Mouse (Mus musculus) right cerebral cortex, postnatal 14 days (tissue): Measurements from ENCODE around the gene Pdhx.
A peak's percentile ranks its signal among the peaks of the same experiment; 100 is the strongest.

Experiments
- DNase-seq: peaks from one replicate; pipeline ENCODE4 v3.0.0; 2022

Pdhx gene

DNA sequence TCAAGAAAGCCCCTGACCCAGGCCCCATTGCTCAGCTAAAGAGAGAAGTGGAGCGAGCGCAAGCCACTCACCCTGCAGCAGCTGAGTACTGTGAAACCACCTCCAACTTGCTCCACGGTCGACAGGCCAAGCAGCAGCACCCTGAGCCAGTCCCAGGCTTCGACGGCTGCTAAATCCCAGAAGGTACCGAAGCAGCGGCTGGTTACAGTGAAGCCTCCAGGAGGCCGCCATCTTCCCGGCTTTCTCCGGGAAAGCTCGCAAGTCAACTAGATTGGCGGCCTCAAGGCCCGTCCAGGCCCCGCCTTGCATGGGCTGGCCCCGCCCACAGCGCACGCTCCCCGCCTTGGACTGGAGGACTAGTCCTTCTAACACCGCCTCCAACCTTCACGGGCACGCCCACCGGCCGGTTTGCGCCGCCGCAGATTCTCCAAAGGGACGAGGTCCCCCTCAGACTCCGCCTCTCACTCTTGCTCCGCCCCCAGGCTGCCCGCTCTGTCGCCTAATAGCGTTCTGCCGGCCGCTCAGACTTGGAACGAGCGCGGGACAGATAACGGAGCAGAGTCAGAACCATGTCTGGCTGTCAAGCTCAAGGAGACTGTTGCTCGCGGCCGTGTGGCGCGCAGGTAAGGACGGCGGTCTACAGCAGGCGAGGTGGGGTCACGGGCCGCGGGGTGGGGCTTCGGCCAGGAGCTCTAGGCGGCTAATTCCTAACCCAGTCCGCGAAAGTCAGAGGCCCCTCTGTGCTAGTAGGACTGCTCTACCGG, at the start of gene Pdhx, which contains the start of gene Apip:
TSS of gene Pdhx (minus strand) at position 295 of the 764 bp plus-strand sequence.
TSS of gene Apip (plus strand) at position 457 of the 764 bp plus-strand sequence.
- peak; percentile 100 for DNase-seq

DNA sequence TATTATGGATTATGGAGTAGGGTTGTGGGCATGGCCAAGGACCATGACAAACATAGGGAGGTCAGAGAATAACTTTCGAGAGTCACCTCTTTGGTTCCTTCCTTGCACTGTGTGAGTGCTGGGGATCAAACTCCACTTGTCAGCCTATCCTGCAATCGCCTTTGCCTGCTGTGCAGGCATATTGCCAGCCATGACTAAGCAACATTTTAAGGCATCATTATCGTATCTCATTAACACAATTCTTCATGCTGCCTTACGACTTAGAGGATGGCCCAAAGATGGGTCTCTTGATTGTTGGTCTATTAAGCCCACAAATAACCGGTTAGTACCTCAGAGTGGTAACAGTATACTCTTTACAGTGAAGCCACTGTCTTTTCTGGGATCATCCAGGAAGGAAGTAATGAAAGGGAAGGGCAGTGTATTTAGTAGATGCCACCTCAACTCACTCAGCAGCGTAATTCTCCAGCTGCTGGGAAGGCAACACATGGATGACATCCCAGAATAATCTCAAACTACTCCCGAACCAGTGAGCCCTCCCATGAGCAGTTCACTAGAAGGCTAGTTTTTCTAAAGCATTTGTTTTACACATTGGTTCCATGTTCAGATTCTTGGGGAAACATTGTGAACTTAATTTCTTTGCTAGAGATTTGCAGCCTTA, 46.0 kb upstream of the Pdhx start:
- no peak for DNase-seq

DNA sequence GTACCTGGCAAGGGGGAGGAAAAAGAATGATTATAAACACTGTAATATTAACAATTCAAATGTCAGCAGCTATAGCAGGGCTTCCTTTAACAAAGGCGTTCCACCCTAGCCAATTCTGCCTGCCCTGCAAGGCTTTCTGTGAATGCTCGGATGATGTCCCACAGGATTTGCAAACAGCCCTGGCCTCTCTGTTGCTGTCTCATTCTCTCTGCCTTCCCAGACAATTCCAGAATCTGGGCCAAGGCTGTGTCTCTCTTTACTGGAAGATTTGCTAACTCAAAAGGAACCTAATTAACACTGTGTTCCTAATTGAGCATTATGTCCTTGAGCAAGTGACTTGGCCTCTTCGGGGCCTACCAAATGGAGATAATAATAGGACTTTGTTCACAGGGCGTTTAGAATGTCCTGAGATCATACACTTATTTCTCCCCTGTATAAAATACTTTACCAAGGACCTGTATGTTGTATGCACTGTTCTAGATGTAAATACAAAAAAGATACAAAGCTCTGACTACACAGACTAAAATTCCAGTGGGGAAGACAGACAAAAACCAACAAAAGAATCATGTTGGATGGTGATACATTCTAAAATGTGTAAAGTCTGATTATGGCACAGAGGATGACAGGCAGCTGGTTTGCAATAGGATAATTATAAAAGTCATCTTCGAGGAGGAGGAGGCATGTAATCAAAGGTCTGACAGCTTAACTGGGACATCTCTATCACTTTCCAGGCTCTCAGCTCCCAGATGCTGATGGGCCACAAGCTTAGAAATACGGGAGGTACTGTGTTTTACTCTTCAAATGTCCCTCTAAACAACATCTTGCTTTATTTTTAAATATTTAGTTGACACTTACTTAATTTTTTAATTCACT, 45.2 kb upstream of the Pdhx start:
- DNase-seq: no peak

DNA sequence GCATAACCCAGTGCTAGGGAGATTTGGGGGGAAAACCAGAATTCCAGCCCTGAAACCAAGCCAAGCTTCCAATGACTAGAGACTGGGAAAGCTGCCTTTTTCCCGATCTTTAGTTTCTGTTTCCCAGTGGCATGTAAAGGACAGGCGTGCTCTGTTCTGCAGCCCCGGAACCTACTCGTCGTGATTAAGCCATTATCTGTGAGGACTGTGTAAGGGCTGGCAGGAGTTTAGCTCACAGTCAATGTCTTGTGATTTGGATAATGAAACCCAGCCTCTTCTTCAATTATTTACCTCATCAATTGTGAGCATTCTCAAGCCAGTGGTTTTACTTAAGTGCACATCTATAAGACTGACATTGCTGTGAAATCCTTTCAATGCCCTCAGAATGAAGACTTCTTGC, 43.9 kb upstream of the Pdhx start:
- DNase-seq: no peak

DNA sequence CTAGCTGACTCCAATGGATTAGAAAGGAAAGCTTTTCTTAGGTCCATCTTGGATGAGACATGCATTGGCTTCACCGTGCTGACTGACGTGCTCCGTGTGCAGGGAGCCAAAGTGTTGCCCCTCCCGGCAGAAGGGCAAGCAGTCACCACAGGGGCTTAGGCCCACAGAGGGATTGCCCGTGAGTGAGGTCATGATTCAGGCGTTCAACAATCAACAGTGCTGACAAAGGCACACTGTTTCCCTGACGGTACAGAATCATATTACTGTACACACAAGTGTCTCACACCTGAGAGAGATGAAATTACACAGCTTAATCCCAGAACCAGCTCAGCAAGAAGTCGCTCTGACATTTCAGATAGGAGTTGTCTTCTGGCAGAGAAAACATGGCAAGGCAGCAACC, 38.4 kb upstream of the Pdhx start:
- DNase-seq: no peak

DNA sequence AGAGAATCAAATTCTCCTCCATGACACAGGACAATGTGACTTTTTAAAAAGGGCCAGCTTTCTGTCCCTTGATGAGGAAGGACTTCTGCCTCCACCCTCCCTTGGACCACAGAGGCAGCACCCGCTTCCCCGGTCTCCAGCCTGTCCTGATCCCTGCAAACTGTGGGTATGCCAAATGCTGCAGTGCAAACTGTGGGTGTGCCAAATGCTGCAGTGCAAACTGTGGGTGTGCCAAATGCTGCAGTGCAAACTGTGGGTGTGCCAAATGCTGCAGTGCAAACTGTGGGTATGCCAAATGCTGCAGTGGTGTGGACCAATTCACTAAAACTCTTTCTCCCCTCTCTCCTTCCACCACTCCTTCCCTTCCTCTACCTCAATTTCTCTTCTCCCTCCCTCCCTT, 32.9 kb upstream of the Pdhx start:
- no peak for DNase-seq

DNA sequence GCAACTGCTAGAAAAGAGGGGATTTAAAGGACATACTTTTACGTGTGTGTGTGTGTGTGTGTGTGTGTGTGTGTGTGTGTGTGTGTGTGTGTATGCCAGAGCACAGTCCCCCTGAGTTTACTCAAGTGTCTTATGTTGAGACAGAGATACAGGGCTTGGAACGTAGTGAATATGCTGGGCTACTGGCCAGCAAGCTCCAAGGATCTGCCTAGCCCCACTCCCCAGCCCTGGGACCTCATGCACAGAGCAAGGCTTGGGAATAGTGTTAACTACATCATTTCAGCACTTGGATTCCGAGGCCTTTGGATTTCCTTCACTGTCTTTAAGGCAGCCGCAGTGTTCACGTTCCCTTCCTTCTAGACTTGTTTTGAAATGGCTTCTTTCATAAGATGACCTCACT, 29.3 kb upstream of the Pdhx start:
- DNase-seq: no peak

DNA sequence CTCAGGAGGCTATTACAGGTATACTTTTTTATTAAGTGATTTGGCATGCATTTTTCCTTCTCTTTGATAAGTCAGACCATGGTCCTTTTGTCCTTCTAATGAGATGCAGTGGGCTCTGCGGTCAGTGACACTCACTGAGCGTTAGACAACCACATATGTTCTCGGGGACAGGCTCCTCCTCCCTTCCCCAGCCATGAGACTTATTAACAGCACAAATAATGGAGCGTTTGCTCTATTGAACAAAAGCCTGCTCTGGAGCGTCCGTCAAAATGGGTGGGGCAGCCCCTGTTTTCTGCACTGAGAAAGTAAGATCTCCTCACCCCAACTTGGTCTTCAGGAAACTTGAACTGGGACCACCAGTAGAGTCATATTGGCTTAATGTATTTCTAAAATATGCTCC, 16.2 kb upstream of the Pdhx start:
- no peak for DNase-seq

DNA sequence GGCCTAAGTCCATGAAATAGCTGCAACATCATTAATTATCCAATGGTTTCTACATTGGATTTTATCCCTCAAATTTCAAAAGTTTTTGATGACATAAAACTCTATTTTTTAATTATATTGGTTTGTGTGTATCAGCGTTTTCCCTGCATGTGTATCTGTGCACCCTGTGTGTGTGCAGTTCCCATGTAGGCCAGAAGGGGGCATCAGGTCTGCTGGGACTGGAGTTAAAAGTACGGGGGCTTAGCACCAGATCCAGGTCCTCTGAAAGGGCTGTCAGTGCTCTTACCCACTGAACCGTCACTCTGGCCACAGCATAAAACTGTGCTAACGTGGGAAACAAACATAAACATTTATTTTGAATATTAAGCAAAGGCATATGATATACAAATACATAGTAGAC, 14.8 kb upstream of the Pdhx start:
- no peak for DNase-seq

DNA sequence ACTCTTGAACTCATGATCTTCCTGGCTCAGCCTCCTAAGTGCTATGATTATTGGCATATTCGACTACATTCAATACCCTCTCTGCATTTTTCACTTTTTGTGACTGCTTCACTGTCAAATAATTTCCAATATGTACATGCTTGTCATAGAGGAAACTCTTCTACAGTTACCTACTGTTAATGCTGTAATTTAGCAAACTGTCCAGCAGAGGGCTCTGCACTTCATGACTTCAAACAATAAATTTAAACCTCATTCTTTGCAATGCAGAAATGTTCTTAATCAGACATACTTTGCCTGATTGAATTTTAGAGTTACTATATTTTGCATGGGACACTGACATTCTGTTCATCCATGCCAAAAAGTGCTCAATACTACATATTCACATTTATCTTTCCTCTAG, 13.1 kb upstream of the Pdhx start:
- no peak for DNase-seq

DNA sequence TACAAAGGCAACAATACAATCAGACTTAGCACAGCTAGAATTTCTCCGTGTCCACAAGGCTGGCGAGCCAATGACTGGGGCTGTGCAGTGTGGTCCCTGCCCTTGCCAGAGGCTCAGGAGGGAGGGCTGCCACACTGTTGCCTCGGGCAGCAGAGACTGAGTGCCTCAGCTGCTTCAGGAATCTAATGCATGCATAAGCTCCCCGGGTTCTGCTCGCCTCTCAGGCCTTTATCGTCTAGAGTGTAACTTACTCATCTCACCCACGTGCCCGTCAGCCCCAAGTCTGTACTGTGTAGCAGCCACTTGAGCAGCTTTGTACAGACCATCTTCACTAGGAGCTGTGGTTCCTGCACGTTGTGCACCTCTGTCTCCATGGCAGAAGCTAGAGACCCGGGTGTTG, 12.3 kb upstream of the Pdhx start:
- DNase-seq: no peak

DNA sequence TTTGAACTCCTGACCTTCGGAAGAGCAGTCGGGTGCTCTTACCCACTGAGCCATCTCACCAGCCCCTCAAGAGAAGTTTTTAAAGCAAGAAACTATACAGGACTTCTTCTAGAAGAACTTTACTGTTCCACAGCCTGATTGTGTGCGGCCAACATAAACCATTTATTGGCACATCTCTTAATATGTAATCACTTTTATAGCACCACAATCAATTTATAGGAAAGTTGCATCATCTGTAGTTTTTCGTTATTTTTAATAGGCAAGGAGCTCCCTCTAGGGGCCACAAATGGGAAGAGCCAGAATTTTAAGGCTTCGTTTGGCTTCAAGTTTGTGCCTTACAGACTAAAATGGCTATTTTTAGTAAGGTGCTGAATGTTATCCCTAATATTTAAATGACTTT, 11.1 kb upstream of the Pdhx start:
- DNase-seq: no peak

DNA sequence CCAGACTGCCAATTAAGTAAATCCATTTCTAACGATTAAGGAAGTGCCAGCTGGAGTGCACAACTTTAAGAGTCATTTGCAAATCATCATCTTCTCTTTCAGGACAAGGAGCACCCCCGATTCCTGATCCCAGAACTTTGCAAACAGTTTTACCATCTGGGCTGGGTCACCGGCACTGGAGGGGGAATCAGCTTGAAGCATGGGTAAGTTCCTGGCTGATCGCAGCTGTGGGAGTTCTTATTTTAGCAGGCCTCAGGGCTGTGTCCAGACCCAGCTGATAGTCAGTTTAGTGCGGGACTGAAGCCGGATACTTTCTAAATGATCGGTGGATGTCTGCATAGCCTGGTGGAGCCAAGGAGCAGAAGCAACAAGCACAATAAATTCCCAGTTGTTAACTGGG, 9.5 kb upstream of the Pdhx start:
- no peak for DNase-seq

DNA sequence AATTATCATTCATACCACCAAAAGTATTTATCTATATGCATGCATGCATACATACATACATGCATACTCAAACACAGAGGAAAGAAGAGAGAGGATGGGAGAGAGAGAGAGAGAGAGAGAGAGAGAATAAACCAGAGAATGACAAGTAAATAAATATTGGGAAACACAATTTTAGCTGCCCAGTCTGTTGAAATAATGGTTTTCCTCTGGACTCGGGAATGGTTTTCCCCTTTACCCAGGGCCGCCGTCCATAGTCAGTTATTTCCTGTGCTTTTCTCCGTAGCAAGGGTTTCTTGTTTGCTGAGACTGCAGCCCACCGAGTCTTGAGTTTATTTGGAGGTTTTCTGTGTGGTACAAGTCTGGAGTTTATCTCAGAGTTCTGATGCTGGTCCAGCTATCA, 8.4 kb upstream of the Pdhx start:
- no peak for DNase-seq

DNA sequence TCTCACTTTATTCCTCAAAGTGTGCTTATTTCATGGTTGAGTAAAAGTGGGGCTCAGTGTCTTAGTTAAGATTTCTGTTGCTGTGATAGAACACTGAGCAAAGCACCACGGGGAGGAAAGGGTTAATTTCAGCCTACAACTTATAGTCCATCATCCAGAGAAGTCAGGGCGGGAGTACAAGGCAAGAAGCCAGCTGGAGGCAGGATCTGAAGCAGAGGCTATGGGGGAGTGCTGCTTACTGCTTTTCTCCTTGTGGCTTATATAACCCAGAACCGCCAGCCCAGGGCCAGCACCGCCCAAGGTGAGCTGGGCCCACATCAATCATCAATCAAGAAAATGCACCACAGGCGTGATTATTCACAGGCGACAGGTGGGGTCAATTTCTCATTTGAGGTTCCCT, 7.8 kb upstream of the Pdhx start:
- no peak for DNase-seq

DNA sequence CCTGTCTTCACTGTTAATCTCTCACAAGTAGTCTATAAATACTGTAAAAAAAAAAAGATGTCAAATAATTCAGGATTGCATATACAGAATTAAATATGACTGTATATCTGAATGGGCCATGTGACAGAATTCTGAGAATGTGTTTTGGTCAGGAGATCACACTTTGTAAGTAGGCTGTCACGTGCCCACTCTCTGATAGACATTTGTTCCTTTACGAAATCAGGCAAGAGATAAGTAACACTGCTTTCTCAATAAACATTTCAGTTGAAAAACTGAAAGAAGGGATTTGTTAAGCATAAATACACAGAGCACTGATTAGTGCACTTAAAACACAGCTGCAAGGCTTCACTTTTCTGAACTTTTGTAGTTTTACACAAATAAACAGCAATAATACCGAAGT, 2.7 kb downstream of the Pdhx start:
- DNase-seq: no peak

DNA sequence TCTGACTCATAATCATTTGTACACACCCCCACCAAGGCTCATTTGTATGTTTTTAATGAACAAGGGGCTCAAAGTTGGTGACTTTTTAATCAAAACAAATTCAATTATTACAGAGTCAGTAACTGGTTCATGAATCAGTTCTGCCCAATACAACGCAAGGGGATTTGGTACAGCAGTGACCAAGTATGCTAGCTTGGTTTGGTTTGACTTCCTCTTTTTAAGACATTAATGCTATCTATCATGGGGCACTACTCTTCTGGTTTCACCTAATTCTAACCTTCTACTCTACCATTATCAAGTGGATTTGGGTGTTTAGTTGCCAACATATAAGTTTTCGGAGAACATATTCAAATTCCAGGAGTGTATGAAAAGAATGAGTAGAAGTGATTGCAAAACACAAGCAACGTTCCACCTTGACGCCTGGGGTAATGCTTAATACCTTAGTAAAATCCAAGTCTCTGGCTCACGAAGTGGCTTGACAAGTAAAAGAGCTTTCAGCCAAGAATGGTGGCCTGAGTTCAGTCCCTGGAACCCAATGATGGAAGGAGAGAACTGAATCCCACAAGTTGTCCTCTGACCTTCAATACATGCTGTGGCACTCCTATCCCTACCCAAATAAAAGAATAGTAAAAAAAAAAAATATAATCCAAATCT, 3.4 kb downstream of the Pdhx start:
- no peak for DNase-seq

DNA sequence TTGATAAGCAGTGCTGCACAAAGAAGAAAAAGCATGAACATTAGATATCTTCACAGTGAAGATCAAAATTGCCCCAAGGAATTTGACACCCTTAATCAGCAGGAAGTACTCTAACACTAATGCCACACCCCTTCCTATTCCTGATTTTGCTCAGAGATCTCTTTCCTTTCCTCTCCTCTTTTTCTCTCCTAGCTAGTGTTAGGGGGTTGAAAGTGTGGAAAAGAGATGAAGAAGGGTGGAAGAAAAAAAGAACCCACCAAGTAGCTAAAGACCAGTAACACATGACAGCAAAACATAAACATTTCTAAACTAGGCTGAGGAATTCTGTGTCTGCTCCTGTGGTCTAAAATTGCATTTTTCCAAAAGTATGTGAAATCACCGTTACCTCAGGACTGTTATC, 4.7 kb downstream of the Pdhx start:
- no peak for DNase-seq

DNA sequence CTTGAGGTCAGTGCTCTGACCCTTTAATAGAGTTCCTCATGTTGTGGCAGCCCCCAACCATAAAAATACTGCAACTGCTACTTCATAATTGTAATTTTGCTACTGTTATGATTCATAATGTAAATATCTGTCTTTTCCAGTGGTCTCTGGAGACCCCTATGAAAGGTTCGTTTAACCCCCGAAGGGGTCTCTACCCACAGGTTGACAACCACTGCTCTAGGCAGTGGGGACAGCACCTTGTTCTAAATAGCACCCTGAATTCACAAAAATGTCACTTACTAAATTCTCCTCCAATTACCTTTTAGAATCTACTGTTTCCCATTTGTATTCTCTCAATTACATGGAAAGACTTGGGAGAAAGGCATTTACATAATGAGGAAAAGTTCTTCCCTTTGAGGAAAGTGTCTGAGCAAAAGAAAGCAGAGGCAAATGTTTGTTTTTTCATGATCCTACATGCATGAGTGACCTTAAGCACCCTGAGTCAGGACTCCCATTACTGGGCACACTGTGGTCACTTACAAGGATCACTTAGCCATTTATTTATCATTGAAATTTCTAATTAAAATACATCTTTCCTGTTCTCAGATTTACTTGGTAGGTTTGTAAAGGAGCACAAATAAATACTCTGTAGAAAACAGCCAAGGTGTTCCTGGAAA, 5.6 kb downstream of the Pdhx start:
- DNase-seq: no peak

DNA sequence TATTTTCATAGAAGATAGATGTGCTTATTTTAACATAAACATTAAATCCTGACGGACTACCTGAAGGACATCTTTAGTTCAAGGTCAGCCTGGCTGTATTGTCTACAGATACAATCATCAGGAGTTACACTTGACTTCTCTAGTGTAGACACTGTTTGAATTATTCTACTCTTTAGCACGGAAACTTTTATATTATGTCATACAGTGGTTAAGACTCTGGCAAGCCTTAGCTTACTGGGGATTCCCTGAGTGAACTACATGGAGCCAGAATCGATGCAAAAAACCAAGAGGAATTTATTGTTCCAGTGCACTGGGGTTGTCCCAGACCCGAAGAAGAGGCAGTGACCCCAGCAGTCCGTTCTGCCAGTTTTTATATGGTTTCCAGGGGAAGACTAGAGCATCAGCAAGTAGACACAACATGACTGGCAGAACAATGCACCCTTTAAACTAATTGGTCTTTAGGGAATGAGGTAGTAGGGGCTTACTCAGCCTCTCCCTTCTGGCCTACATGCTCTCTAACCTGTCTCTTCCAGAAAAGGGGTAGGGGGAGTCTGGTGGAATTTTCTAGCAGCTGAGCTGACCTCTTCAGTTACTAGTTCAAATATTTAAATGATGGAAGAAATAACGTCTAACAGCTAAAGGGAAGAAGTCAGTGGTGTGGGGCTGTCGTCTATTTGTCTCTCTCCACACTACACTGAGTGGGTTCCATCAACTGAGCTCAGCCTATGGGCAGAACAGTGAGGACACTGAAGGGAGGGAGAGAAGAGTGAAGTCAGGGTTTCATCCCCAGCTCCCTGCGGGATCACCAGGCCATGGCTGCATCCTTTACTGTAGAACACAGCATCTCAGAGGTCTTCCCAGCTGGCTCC, 6.4 kb downstream of the Pdhx start:
- DNase-seq: no peak

DNA sequence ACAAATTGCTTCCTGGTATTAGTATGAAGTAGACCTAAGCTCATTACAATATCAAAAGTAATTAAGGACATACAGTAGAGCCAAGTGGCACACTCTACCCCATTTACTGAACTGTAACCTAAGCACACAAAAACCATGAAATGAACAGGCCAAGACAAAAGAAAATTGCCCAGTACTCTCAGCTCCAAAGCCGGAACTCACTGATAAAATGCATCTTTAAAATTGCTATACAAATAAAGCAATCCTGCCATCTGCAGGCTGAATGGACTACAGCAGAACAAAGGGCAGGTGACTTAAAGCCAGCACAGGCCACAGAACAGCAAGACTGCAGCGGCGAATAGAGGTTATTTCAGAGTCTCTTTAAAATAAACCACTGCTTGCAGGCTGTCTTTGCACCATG, 10.4 kb downstream of the Pdhx start:
- DNase-seq: no peak

DNA sequence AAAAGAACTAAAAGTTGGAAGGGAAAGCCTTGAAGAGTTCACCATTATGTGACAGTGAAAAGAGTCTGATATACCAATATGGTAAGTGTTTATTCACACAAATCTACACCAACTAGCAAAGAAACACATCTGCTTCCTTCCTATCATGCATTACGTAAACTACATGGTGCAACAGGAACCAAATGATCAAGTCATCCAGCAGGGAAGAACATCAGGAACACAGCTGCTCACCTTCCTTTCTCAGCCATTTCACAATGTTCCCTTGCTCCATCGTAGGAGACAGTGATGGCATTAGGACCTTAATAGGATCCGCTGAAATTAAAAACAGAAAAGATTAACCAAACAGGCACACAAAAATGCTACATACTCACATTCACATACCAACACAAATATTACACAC, 15.0 kb downstream of the Pdhx start:
- no peak for DNase-seq
